Mouse (Mus musculus): ENCODE data around the gene Slc50a1. TPM values are rescaled to one million over a fixed set of nuclear protein-coding genes. Genes with fewer than 3 reads are reported as not detected.

The Slc50a1 gene
- total and polyA plus RNA-seq, 3 experiments: 41.8 to 56.0 (median 50.9) TPM

- in situ Hi-C loops (cut with MboI; ENCODE audit: low pct_ligation_motif_present, low pct_unique_long_range_greater_than_20kb, low sequenced_read_pairs) (no loop called here), dilution Hi-C loops (cut with MboI; ENCODE audit: extremely low pct_ligation_motif_present, extremely low pct_unique_long_range_greater_than_20kb, low sequenced_read_pairs) (no loop called here)
- no peak for DNase-seq (ENCODE audit: extremely low read depth)
- H3K4me3 ChIP-seq (replicated peaks in 1 of 3; ENCODE audit: low read depth in 2 of 3, low read length in 2 of 3, poor library complexity in 1 of 3): no peak overlapping the region
- no peak overlapping the region for H3K4me2 ChIP-seq (ENCODE audit: insufficient read depth, low read depth, poor library complexity, severe bottlenecking)
- no peak overlapping the region for H3K9ac ChIP-seq (ENCODE audit: insufficient read depth, low read depth)
- H3K27me3 ChIP-seq (replicated peaks): peaks cover 64% of the 10 kb centered on the region
- no peak overlapping the region for H3K27ac ChIP-seq (ENCODE audit: insufficient read depth, low read depth)
- peaks cover 39 to 68% of the 10 kb centered on the region in 2 experiments for H3K4me1 ChIP-seq (ENCODE audit: control insufficient read depth in 1 of 2, insufficient read depth in 2 of 2)
- no peaks in the 10 kb centered on the region for H3K36me3 ChIP-seq (replicated peaks in 1 of 2; ENCODE audit: control insufficient read depth in 1 of 2, insufficient read depth in 1 of 2, low read length in 1 of 2)
- peaks cover 3% of the 10 kb centered on the region for H3K9me3 ChIP-seq (replicated peaks; ENCODE audit: low read length)
- H3K79me2 ChIP-seq (replicated peaks; ENCODE audit: control insufficient read depth, extremely low read depth, insufficient read depth, poor library complexity, severe bottlenecking): no peaks in the 10 kb centered on the region
- TF ChIP-seq KAT2A (IDR thresholded peaks at IDR 0.05; ENCODE audit: insufficient replicate concordance, low read length): no peak
- no peak for TF ChIP-seq SMC3 (IDR thresholded peaks at IDR 0.05; ENCODE audit: low read depth, low read length)
- no peak for TF ChIP-seq NELFE (IDR thresholded peaks at IDR 0.05; ENCODE audit: low read depth, low read length)
- no peak for TF ChIP-seq UBTF (IDR thresholded peaks at IDR 0.05; ENCODE audit: low read depth, low read length)
- TF ChIP-seq RAD21 (IDR thresholded peaks at IDR 0.05; ENCODE audit: low read depth, low read length): no peak
- TF ChIP-seq BHLHE40 (IDR thresholded peaks at IDR 0.05; ENCODE audit: low read depth, low read length): peak; percentile 20; the same call in 1 of the 2 replicates
- no peak for TF ChIP-seq SIN3A (IDR thresholded peaks at IDR 0.05; ENCODE audit: low read length)
These were observed 47.9 kb upstream of the Slc50a1 start for GRCm38 (mm10) chr3:89318316-89318715.

DNA sequence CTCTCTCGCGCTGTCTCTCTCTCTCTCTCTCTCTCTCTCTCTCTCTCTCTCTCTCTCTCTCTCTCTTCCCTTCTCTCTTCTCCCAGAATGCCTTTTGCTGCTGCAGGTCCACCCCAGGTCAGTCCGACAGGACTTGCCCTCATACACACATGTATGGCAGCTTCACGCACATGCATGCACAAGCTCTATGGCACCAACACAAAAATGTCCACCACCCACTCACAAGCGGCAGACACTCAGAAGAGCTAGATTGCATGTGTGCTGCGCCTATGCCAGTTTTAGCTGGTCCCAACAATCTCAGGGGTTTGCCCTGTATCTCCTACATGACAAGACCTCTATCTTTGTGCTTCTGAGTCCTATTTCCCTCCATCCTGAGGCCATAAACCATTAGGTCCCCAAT is 46.9 kb upstream of the Slc50a1 start:
- Histone ChIP-seq H3K79me2 (replicated peaks; ENCODE audit: control insufficient read depth, extremely low read depth, insufficient read depth, poor library complexity, severe bottlenecking) (no peaks in the 10 kb centered on the region), H3K9me3 (replicated peaks; ENCODE audit: low read length) (peaks cover 3% of the 10 kb centered on the region), H3K27me3 (replicated peaks) (peaks cover 53% of the 10 kb centered on the region), H3K9ac (ENCODE audit: insufficient read depth, low read depth) (no peak overlapping the region), H3K4me2 (ENCODE audit: insufficient read depth, low read depth, poor library complexity, severe bottlenecking) (no peak overlapping the region), H3K27ac (ENCODE audit: insufficient read depth, low read depth) (no peak overlapping the region), H3K36me3 (replicated peaks in 1 of 2; ENCODE audit: control insufficient read depth in 1 of 2, insufficient read depth in 1 of 2, low read length in 1 of 2) (no peaks in the 10 kb centered on the region), H3K4me3 (replicated peaks in 1 of 3; ENCODE audit: low read depth in 2 of 3, low read length in 2 of 3, poor library complexity in 1 of 3) (no peak overlapping the region), H3K4me1 (ENCODE audit: control insufficient read depth in 1 of 2, insufficient read depth in 2 of 2) (peaks cover 35 to 65% of the 10 kb centered on the region in 2 experiments)
- DNase-seq (ENCODE audit: extremely low read depth): no peak
- no peak for TF ChIP-seq MEF2A (IDR thresholded peaks at IDR 0.05; ENCODE audit: borderline replicate concordance, low read depth, low read length)
- no peak for TF ChIP-seq NELFE (IDR thresholded peaks at IDR 0.05; ENCODE audit: low read depth, low read length)
- no peak for TF ChIP-seq CHD1 (IDR thresholded peaks at IDR 0.05; ENCODE audit: low read depth, low read length)
- TF ChIP-seq MAX (IDR thresholded peaks at IDR 0.05; ENCODE audit: low read length): no peak
- no peak for TF ChIP-seq ETS1 (conservative IDR thresholded peaks at IDR 0.05; ENCODE audit: low read depth, low read length)
- no peak for TF ChIP-seq MYC (IDR thresholded peaks at IDR 0.05; ENCODE audit: low read depth, low read length)
- no peak for TF ChIP-seq JUN (IDR thresholded peaks at IDR 0.05; ENCODE audit: insufficient read depth, low read depth, low read length)
- no peak for TF ChIP-seq ELF1 (IDR thresholded peaks at IDR 0.05; ENCODE audit: low read depth, low read length)
- TF ChIP-seq UBTF (IDR thresholded peaks at IDR 0.05; ENCODE audit: low read depth, low read length): no peak
- TF ChIP-seq TCF12 (IDR thresholded peaks at IDR 0.05; ENCODE audit: low read depth, low read length): no peak
- no peak for TF ChIP-seq ZC3H11A (IDR thresholded peaks at IDR 0.05; ENCODE audit: low read depth, low read length)
- TF ChIP-seq ZKSCAN1 (IDR thresholded peaks at IDR 0.05; ENCODE audit: borderline replicate concordance, low read depth, low read length): no peak
- in situ Hi-C loops (cut with MboI; ENCODE audit: low pct_ligation_motif_present, low pct_unique_long_range_greater_than_20kb, low sequenced_read_pairs): no loop called here
- dilution Hi-C loops (cut with MboI; ENCODE audit: extremely low pct_ligation_motif_present, extremely low pct_unique_long_range_greater_than_20kb, low sequenced_read_pairs): no loop called here

Data from CH12.LX (cell line).